Mouse (Mus musculus) intestine, embryonic 16.5 days (tissue): Measurements from ENCODE around the gene Adamtsl1. TPM values are rescaled to one million over a fixed set of nuclear protein-coding genes. Genes with fewer than 3 reads are reported as not detected.

ENCODE experiments used
- ATAC-seq: fragments of 200-750 bp; cut with Nextera tagmentation; 2 replicates; pipeline ENCODE4 v1.8.0; 2017; ENCODE audit warnings: moderate TSS enrichment, moderate library complexity
- H3K27ac ChIP-seq: fragments of 300-500 bp; sonication (generic); 2 replicates; pipeline ENCODE4 v1.5.1; 2014; ENCODE audit warnings: mild to moderate bottlenecking, low read length
- H3K27me3 ChIP-seq: fragments of 300-500 bp; sonication (generic); replicated peaks from 2 replicates; pipeline ENCODE4 v1.6.1; 2014; ENCODE audit warnings: low read length, control low read depth, mixed read lengths; ENCODE audit not compliant: control insufficient read depth, insufficient read depth
- H3K36me3 ChIP-seq: fragments of 300-500 bp; sonication (generic); 2 replicates; pipeline ENCODE4 v1.6.1; 2014; ENCODE audit warnings: low read length, control low read depth; ENCODE audit not compliant: control insufficient read depth, insufficient read depth
- H3K4me1 ChIP-seq: fragments of 300-500 bp; sonication (generic); 2 replicates; pipeline ENCODE4 v1.6.1; 2014; ENCODE audit warnings: low read length, control low read depth, mixed read lengths; ENCODE audit not compliant: control insufficient read depth, insufficient read depth
- H3K4me2 ChIP-seq: fragments of 300-500 bp; sonication (generic); 2 replicates; pipeline ENCODE4 v1.6.1; 2014; ENCODE audit warnings: low read depth, low read length, control low read depth
- H3K4me3 ChIP-seq: fragments of 300-500 bp; sonication (generic); 2 replicates; pipeline ENCODE4 v1.5.1; 2014; ENCODE audit warnings: mild to moderate bottlenecking, low read length
- H3K9ac ChIP-seq: fragments of 300-500 bp; sonication (generic); 2 replicates; pipeline ENCODE4 v1.6.1; 2014; ENCODE audit warnings: low read depth, low read length
- H3K9me3 ChIP-seq: fragments of 300-500 bp; sonication (generic); 2 replicates; pipeline ENCODE4 v1.6.1; 2016; ENCODE audit warnings: low read length, control low read depth; ENCODE audit not compliant: control insufficient read depth
- WGBS: fragments of 180-500 bp; shearing (Covaris S2); extraction: QIAGEN DNeasy Blood & Tissue Kit; methylation state at CpG from one replicate; pipeline ENCODE4 v1.1.7; 2014; 5-methylcytosine and 5-hydroxymethylcytosine counted together
- polyA plus RNA-seq: library from polyadenylated mRNA; unstranded; fragments of >200 nt; fragmentation: Nextera tagmentation; extraction: Ambion mirVana; gene quantifications from 2 replicates; pipeline ENCODE4 v1.2.1, GENCODE M21; 2015

Gene Adamtsl1
- polyA plus RNA-seq, 1 experiment from 2014 or later = 6.6 TPM

- no peak for ATAC-seq
- no peaks in the 10 kb centered on the region for H3K9me3 ChIP-seq
- H3K9ac ChIP-seq = no peak overlapping the region
- no peak overlapping the region for H3K4me3 ChIP-seq
- no peaks in the 10 kb centered on the region for H3K4me1 ChIP-seq
- 98% methylated on average over 1 of the region's 1 CpGs for WGBS
- no peak overlapping the region for H3K27ac ChIP-seq
- no peaks in the 10 kb centered on the region for H3K36me3 ChIP-seq
- no peaks in the 10 kb centered on the region for H3K27me3 ChIP-seq
- H3K4me2 ChIP-seq = no peak overlapping the region
These were observed 815.5 kb downstream of the Adamtsl1 start for GRCm38 (mm10) chr4:86329481-86329880.

GRCm38 (mm10) chr4:86335861-86336415 is 822.0 kb downstream of the Adamtsl1 start:
- Histone ChIP-seq H3K4me3 (no peak overlapping the region), H3K36me3 (no peaks in the 10 kb centered on the region), H3K27me3 (no peaks in the 10 kb centered on the region), H3K4me2 (no peak overlapping the region), H3K9ac (no peak overlapping the region), H3K27ac (no peak overlapping the region), H3K9me3 (no peaks in the 10 kb centered on the region), H3K4me1 (0 out of 2 replicates have a peak, but pooled peaks cover 3% of the 10 kb centered on the region)
- WGBS = 34% methylated on average over 10 of the region's 10 CpGs
- no peak for ATAC-seq

GRCm38 (mm10) chr4:86337216-86337765 is 823.3 kb downstream of the Adamtsl1 start:
- no peak overlapping the region for H3K9ac ChIP-seq
- 0 out of 2 replicates have a peak, but pooled peaks cover 3% of the 10 kb centered on the region for H3K4me1 ChIP-seq
- no peak overlapping the region for H3K27ac ChIP-seq
- H3K9me3 ChIP-seq = no peaks in the 10 kb centered on the region
- no peak for ATAC-seq
- no peaks in the 10 kb centered on the region for H3K27me3 ChIP-seq
- WGBS = 43% methylated on average over 6 of the region's 6 CpGs
- no peak overlapping the region for H3K4me3 ChIP-seq
- no peak overlapping the region for H3K4me2 ChIP-seq
- H3K36me3 ChIP-seq = no peaks in the 10 kb centered on the region

GRCm38 (mm10) chr4:86349341-86349740 is 835.4 kb downstream of the Adamtsl1 start:
- Histone ChIP-seq H3K9ac (no peak overlapping the region), H3K4me3 (no peak overlapping the region), H3K4me2 (no peak overlapping the region), H3K27ac (no peak overlapping the region), H3K36me3 (no peaks in the 10 kb centered on the region), H3K27me3 (no peaks in the 10 kb centered on the region), H3K9me3 (no peaks in the 10 kb centered on the region), H3K4me1 (no peaks in the 10 kb centered on the region)
- WGBS = 90% methylated on average over 4 of the region's 4 CpGs
- ATAC-seq = no peak

- 62% methylated on average over 4 of the region's 4 CpGs for WGBS
- Histone ChIP-seq H3K27ac (0 out of 2 replicates have a peak overlapping the region, but pooled peaks have one; percentile 3), H3K9ac (no peak overlapping the region), H3K27me3 (no peaks in the 10 kb centered on the region), H3K9me3 (no peaks in the 10 kb centered on the region), H3K4me1 (no peaks in the 10 kb centered on the region), H3K36me3 (no peaks in the 10 kb centered on the region), H3K4me2 (no peak overlapping the region), H3K4me3 (no peak overlapping the region)
- no peak for ATAC-seq
These were observed 838.1 kb downstream of the Adamtsl1 start for GRCm38 (mm10) chr4:86352121-86352520.

DNA sequence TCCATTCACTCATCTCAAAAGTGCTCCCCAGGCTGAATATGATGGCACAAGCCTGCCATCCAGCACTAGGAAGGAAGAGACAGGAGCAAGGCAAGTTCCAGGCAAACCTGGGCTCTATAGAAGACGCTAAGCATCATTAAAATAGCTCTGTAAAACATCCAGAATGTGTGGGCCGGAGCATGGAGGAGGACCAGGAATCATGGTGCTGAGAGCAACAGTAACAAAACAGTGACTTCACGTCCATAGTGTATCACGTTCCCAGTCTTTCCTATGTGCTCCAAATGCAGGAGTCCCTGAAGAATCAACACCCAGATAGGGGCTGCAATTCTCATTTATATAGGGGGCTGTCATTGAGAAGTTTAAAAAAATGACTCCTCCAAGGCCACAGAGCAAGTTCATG is 839.6 kb downstream of the Adamtsl1 start:
- Histone ChIP-seq H3K9me3 (no peaks in the 10 kb centered on the region), H3K4me3 (no peak overlapping the region), H3K27me3 (no peaks in the 10 kb centered on the region), H3K9ac (no peak overlapping the region), H3K4me2 (no peak overlapping the region), H3K27ac (no peak overlapping the region), H3K4me1 (no peaks in the 10 kb centered on the region), H3K36me3 (no peaks in the 10 kb centered on the region)
- WGBS = 87% methylated on average over 4 of the region's 4 CpGs
- ATAC-seq = no peak

DNA sequence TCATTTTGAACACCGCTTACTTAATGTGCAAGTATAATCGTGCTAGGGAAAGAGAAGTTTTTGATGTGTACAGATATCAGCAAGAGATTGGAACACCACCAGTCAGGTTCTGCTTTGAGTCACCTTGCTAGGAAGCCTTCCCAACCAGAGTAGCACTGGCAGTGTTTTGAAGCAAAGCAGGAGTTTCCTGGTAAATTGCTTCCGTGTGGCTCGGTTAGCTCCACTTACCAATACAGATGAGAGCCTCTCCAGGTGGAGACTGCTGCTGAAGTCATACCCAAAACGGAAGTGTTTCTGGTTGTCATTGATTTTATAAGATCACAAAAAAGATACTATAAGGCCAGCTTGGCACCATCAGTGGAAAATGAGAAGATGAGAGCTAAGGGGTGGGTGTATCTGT is 845.4 kb downstream of the Adamtsl1 start:
- Histone ChIP-seq H3K4me3 (no peak overlapping the region), H3K36me3 (no peaks in the 10 kb centered on the region), H3K27me3 (no peaks in the 10 kb centered on the region), H3K9ac (no peak overlapping the region), H3K4me2 (no peak overlapping the region), H3K27ac (no peak overlapping the region), H3K4me1 (no peaks in the 10 kb centered on the region), H3K9me3 (no peaks in the 10 kb centered on the region)
- 77% methylated on average over 5 of the region's 5 CpGs for WGBS
- no peak for ATAC-seq

GRCm38 (mm10) chr4:86369055-86369454 is 855.1 kb downstream of the Adamtsl1 start:
- no peaks in the 10 kb centered on the region for H3K4me1 ChIP-seq
- no peak overlapping the region for H3K4me2 ChIP-seq
- no peak for ATAC-seq
- 73% methylated on average over 8 of the region's 8 CpGs for WGBS
- no peaks in the 10 kb centered on the region for H3K36me3 ChIP-seq
- H3K4me3 ChIP-seq = no peak overlapping the region
- no peak overlapping the region for H3K27ac ChIP-seq
- no peak overlapping the region for H3K9ac ChIP-seq
- H3K27me3 ChIP-seq = no peaks in the 10 kb centered on the region
- H3K9me3 ChIP-seq = no peaks in the 10 kb centered on the region

DNA sequence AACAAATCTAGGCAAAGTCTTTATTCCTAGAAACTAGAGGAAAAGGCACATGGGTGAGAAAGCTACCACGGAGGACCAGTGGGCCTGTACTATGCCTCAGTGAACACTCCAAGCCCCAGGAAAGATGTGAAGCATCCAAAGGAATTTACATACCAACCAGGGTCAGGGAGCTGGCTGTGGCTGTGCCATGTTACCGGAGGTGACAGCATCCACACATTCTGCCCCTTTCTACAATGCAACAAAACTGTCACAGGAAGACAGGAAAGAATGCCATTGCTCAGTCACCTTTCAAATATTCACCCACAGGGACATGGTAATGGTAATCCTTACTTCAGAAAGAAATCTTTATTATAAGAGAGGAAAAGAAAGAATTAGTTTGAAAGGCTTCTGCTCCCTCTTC is 859.2 kb downstream of the Adamtsl1 start:
- Histone ChIP-seq H3K4me3 (no peak overlapping the region), H3K4me2 (no peak overlapping the region), H3K9ac (no peak overlapping the region), H3K9me3 (no peaks in the 10 kb centered on the region), H3K27ac (no peak overlapping the region), H3K4me1 (no peaks in the 10 kb centered on the region), H3K27me3 (no peaks in the 10 kb centered on the region), H3K36me3 (no peaks in the 10 kb centered on the region)
- no peak for ATAC-seq
- 73% methylated on average over 2 of the region's 2 CpGs for WGBS

GRCm38 (mm10) chr4:86383124-86383523 is 869.2 kb downstream of the Adamtsl1 start:
- Histone ChIP-seq H3K27ac (no peak overlapping the region), H3K36me3 (no peaks in the 10 kb centered on the region), H3K4me3 (no peak overlapping the region), H3K27me3 (no peaks in the 10 kb centered on the region), H3K4me1 (peaks cover 3% of the 10 kb centered on the region; the same call in 1 of the 2 replicates), H3K9me3 (no peaks in the 10 kb centered on the region), H3K4me2 (no peak overlapping the region), H3K9ac (no peak overlapping the region)
- no peak for ATAC-seq
- 58% methylated on average over 2 of the region's 2 CpGs for WGBS
